Mouse (Mus musculus): ENCODE measurements around the gene Pde4c. TPM values are rescaled to one million over a fixed set of nuclear protein-coding genes. Genes with fewer than 3 reads are reported as not detected.

Gene Pde4c
- polyA plus RNA-seq, 1 experiment from 2014 or later = 0.15 TPM

- Histone ChIP-seq H3K9ac (replicated peaks) (no peak overlapping the region), H3K27ac (replicated peaks) (no peak overlapping the region), H3K4me1 (peaks cover 5% of the 10 kb centered on the region; the same call in 1 of the 2 replicates), H3K4me2 (replicated peaks) (peak overlapping the region; percentile 42), H3K36me3 (no peaks in the 10 kb centered on the region), H3K27me3 (peaks cover 67% of the 10 kb centered on the region), H3K9me3 (no peaks in the 10 kb centered on the region), H3K4me3 (peak overlapping the region; percentile 23)
- ATAC-seq (ENCODE audit: low FRiP score, low read depth) = no peak
- 4% methylated on average over 34 of the region's 34 CpGs for WGBS
Measured at GRCm38 (mm10) chr8:70729808-70730475, 6.4 kb downstream of the Pde4c start.

DNA sequence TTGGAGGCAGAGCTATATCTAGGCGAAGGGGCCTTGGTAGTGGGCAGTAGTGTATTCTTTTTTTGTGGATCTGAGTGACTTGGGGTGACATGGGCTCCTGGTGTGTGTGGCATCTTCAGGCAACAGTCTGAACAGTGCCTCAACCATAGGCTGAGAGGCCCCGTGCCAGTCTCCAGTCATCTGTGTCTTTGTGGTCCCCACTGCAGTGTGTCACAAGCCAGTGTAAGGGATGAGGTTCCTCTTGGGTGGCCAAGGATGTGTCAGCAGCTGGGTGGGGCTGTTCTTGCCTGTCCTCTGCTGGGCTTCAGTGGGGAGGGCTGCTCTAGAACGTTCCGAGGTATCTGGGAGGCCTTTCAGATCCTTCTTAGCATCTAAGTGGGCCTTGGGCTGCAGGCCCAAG is 7.4 kb downstream of the Pde4c start:
- no peak overlapping the region for H3K27ac ChIP-seq (replicated peaks)
- H3K4me3 ChIP-seq = no peak overlapping the region
- H3K9ac ChIP-seq (replicated peaks) = no peak overlapping the region
- WGBS = 79% methylated on average over 4 of the region's 4 CpGs
- peaks cover 65% of the 10 kb centered on the region for H3K27me3 ChIP-seq
- no peak overlapping the region for H3K4me2 ChIP-seq (replicated peaks)
- H3K9me3 ChIP-seq = no peaks in the 10 kb centered on the region
- H3K4me1 ChIP-seq = peaks cover 5% of the 10 kb centered on the region; the same call in 1 of the 2 replicates
- no peaks in the 10 kb centered on the region for H3K36me3 ChIP-seq
- ATAC-seq (ENCODE audit: low FRiP score, low read depth) = no peak

DNA sequence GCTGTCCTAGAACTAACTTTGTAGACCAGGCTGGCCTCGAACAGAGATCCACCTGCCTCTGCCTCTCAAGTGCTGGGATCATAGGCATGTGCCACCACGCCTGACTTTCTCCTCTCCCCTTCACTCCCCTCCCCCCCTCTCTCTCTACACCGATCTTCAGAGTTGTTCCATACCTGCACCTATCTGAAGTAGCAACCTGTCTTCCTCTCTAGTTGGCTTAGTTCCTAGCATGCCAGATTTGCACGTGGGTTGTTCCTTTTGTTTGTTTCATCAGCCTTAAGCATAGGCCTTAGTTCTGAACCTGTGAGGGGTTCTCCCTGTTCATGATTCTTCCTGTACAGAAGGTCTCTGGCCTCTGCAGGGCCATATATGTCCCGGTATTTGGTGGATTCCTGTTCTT is 14.2 kb downstream of the Pde4c start:
- no peaks in the 10 kb centered on the region for H3K36me3 ChIP-seq
- no peak overlapping the region for H3K27ac ChIP-seq (replicated peaks)
- H3K4me1 ChIP-seq = 0 out of 2 replicates have a peak, but pooled peaks cover 5% of the 10 kb centered on the region
- H3K9ac ChIP-seq (replicated peaks) = no peak overlapping the region
- no peaks in the 10 kb centered on the region for H3K9me3 ChIP-seq
- 70% methylated on average over 5 of the region's 5 CpGs for WGBS
- ATAC-seq (ENCODE audit: low FRiP score, low read depth) = no peak
- H3K27me3 ChIP-seq = peaks cover 37% of the 10 kb centered on the region
- H3K4me2 ChIP-seq (replicated peaks) = no peak overlapping the region
- no peak overlapping the region for H3K4me3 ChIP-seq

- ATAC-seq (ENCODE audit: low FRiP score, low read depth) = no peak
- Histone ChIP-seq H3K36me3 (no peaks in the 10 kb centered on the region), H3K27ac (replicated peaks) (no peak overlapping the region), H3K9me3 (no peaks in the 10 kb centered on the region), H3K9ac (replicated peaks) (no peak overlapping the region), H3K4me2 (replicated peaks) (no peak overlapping the region), H3K4me1 (peaks cover 9% of the 10 kb centered on the region; the same call in 1 of the 2 replicates), H3K4me3 (no peak overlapping the region), H3K27me3 (peaks cover 37% of the 10 kb centered on the region)
- WGBS = 70% methylated on average over 3 of the region's 3 CpGs
Measured at GRCm38 (mm10) chr8:70738211-70738610, 14.7 kb downstream of the Pde4c start.

GRCm38 (mm10) chr8:70741661-70742060 is 18.1 kb downstream of the Pde4c start:
- ATAC-seq (ENCODE audit: low FRiP score, low read depth) = no peak
- peaks cover 71% of the 10 kb centered on the region for H3K27me3 ChIP-seq
- H3K4me3 ChIP-seq = no peak overlapping the region
- no peaks in the 10 kb centered on the region for H3K9me3 ChIP-seq
- no peak overlapping the region for H3K4me2 ChIP-seq (replicated peaks)
- H3K9ac ChIP-seq (replicated peaks) = no peak overlapping the region
- no peaks in the 10 kb centered on the region for H3K36me3 ChIP-seq
- no peak overlapping the region for H3K27ac ChIP-seq (replicated peaks)
- peaks cover 21% of the 10 kb centered on the region for H3K4me1 ChIP-seq
- WGBS = 69% methylated on average over 5 of the region's 5 CpGs

- H3K9ac ChIP-seq (replicated peaks) = no peak overlapping the region
- no peak overlapping the region for H3K4me3 ChIP-seq
- no peak overlapping the region for H3K27ac ChIP-seq (replicated peaks)
- no peaks in the 10 kb centered on the region for H3K9me3 ChIP-seq
- no peak overlapping the region for H3K4me2 ChIP-seq (replicated peaks)
- 78% methylated on average over 11 of the region's 11 CpGs for WGBS
- peaks cover 21% of the 10 kb centered on the region for H3K4me1 ChIP-seq
- H3K27me3 ChIP-seq = peaks cover 76% of the 10 kb centered on the region
- no peaks in the 10 kb centered on the region for H3K36me3 ChIP-seq
- ATAC-seq (ENCODE audit: low FRiP score, low read depth) = no peak
Measured at GRCm38 (mm10) chr8:70742176-70742575, 18.7 kb downstream of the Pde4c start.

- Histone ChIP-seq H3K4me2 (replicated peaks) (peak overlapping the region; percentile 51), H3K27me3 (peaks cover 80% of the 10 kb centered on the region)
Measured at GRCm38 (mm10) chr8:70742981-70743655, 19.6 kb downstream of the Pde4c start.

GRCm38 (mm10) chr8:70743656-70744590 is 20.4 kb downstream of the Pde4c start:
- ATAC-seq (ENCODE audit: low FRiP score, low read depth) = peak; percentile 27; the same call in 1 of the 2 replicates
- 3% methylated on average over 48 of the region's 48 CpGs for WGBS
- no peak overlapping the region for H3K27ac ChIP-seq (replicated peaks)
- H3K27me3 ChIP-seq = peaks cover 84% of the 10 kb centered on the region
- peaks cover 21% of the 10 kb centered on the region for H3K4me1 ChIP-seq
- peak overlapping the region; percentile 41; the same call in 1 of the 2 replicates for H3K9ac ChIP-seq (replicated peaks)
- no peaks in the 10 kb centered on the region for H3K36me3 ChIP-seq
- H3K4me2 ChIP-seq (replicated peaks) = peak overlapping the region; percentile 51
- H3K4me3 ChIP-seq = peak overlapping the region; percentile 27
- no peaks in the 10 kb centered on the region for H3K9me3 ChIP-seq

More at GRCm38 (mm10) chr8:70742981-70743655, 19.6 kb downstream of the Pde4c start:
- peak overlapping the region; percentile 41; the same call in 1 of the 2 replicates for H3K9ac ChIP-seq (replicated peaks)
- peak; percentile 25; the same call in 1 of the 2 replicates for ATAC-seq (ENCODE audit: low FRiP score, low read depth)
- no peaks in the 10 kb centered on the region for H3K36me3 ChIP-seq
- no peaks in the 10 kb centered on the region for H3K9me3 ChIP-seq
- 2% methylated on average over 38 of the region's 38 CpGs for WGBS
- peaks cover 21% of the 10 kb centered on the region for H3K4me1 ChIP-seq
- H3K27ac ChIP-seq (replicated peaks) = no peak overlapping the region
- H3K4me3 ChIP-seq = peak overlapping the region; percentile 27

GRCm38 (mm10) chr8:70744806-70745205 is 21.3 kb downstream of the Pde4c start:
- Histone ChIP-seq H3K36me3 (no peaks in the 10 kb centered on the region), H3K4me1 (peaks cover 21% of the 10 kb centered on the region), H3K9me3 (no peaks in the 10 kb centered on the region), H3K4me3 (no peak overlapping the region), H3K9ac (replicated peaks) (no peak overlapping the region), H3K27ac (replicated peaks) (no peak overlapping the region), H3K4me2 (replicated peaks) (no peak overlapping the region), H3K27me3 (peaks cover 92% of the 10 kb centered on the region)
- 59% methylated on average over 11 of the region's 11 CpGs for WGBS
- no peak for ATAC-seq (ENCODE audit: low FRiP score, low read depth)

DNA sequence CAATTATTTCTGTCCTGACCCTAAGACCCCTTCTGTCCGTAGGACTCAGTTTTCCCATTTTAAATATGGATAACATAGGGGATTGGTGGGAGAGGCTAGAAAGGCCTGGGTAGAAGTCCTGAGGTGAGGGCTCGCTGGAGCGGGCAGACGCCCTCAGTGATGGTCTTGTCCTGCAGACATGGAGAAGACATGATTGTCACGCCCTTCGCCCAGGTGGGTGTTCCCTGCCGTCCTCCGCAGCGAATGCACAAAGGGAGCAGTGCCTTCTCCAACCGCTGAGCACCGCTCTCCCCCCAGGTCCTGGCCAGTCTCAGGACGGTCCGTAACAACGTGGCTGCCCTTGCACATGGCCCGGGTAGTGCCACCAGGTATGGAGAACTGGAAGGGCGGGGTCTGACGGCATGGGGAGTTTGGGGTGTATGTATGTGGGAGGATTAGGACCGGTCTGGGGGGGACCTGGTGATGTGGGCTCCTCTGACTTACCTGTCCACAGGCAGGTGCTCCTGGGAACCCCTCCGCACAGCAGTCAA is 22.2 kb downstream of the Pde4c start:
- H3K4me2 ChIP-seq (replicated peaks) = no peak overlapping the region
- H3K9me3 ChIP-seq = no peaks in the 10 kb centered on the region
- no peak overlapping the region for H3K4me3 ChIP-seq
- peaks cover 96% of the 10 kb centered on the region for H3K27me3 ChIP-seq
- peaks cover 21% of the 10 kb centered on the region for H3K4me1 ChIP-seq
- H3K9ac ChIP-seq (replicated peaks) = no peak overlapping the region
- no peaks in the 10 kb centered on the region for H3K36me3 ChIP-seq
- no peak for ATAC-seq (ENCODE audit: low FRiP score, low read depth)
- 57% methylated on average over 19 of the region's 19 CpGs for WGBS
- H3K27ac ChIP-seq (replicated peaks) = no peak overlapping the region

DNA sequence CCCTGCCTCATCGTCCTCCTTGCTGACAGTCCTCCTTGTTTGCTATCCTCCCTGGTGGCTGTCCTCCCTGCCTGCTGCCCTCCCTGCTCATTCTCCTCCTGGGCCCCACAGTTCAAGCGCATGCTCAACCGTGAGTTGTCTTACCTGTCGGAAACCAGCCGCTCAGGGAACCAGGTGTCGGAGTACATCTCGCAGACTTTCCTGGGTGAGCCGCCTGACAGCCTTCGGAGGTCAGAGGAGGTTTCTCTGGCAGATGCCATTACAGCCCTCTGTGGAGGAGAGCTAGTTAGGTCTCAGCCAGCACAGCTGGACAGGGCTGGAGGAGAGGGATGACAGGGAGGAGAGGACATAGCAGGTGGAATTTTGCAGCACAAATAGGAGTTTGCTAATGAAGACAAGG is 23.2 kb downstream of the Pde4c start:
- no peak overlapping the region for H3K4me2 ChIP-seq (replicated peaks)
- WGBS = 77% methylated on average over 9 of the region's 9 CpGs
- H3K27me3 ChIP-seq = peaks cover 87% of the 10 kb centered on the region
- H3K4me1 ChIP-seq = peaks cover 21% of the 10 kb centered on the region
- no peak overlapping the region for H3K4me3 ChIP-seq
- no peak overlapping the region for H3K9ac ChIP-seq (replicated peaks)
- H3K27ac ChIP-seq (replicated peaks) = no peak overlapping the region
- no peak for ATAC-seq (ENCODE audit: low FRiP score, low read depth)
- no peaks in the 10 kb centered on the region for H3K36me3 ChIP-seq
- no peaks in the 10 kb centered on the region for H3K9me3 ChIP-seq

All from midbrain, embryonic 12.5 days (tissue).